Mouse (Mus musculus): ENCODE measurements around the gene Gm13694. TPM values are rescaled to one million over a fixed set of nuclear protein-coding genes. Genes with fewer than 3 reads are reported as not detected.
"Not testable (repeated sequence)": the region's sequence is repeated elsewhere in the genome, so short reads cannot be mapped to it uniquely, and the experiment has no call there.

Gm13694 gene
- polyA plus RNA-seq, 1 experiment from 2014 or later: not detected

DNA sequence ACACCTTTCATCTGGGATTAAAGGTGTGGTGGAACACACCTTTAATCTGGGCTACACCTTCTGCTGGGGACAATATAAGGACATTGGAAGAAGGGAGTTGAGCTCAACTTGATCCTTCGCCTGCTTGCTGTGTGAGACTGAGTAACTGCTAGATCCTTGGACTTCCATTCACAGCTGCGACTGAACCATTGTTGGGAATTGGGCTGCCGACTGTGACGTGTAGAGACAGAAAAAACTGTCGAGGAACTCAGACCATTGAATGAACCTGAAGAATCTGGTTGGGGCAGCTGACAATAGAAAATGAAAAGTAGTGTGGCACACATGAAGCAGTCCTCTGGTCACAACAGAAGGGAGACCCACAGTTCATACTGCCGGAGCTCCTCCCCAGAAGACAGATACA, 5.7 kb downstream of the Gm13694 start, which contains the start of gene Gm13697:
TSS of gene Gm13697 (plus strand) at position 301 of the 400 bp plus-strand sequence.
- not testable (repeated sequence) for H3K27ac ChIP-seq (ENCODE audit: low read depth, low read length); H3K4me3 ChIP-seq (ENCODE audit: low read depth, low read length); H3K27me3 ChIP-seq (ENCODE audit: control insufficient read depth, insufficient read depth, low read length); DNase-seq (ENCODE audit: low spot score); ATAC-seq (replicated peaks; ENCODE audit: low FRiP score); H3K36me3 ChIP-seq (ENCODE audit: control insufficient read depth, insufficient read depth, low read length); H3K9ac ChIP-seq (ENCODE audit: low read length); H3K9me3 ChIP-seq (ENCODE audit: control insufficient read depth, low read length); H3K4me1 ChIP-seq (replicated peaks; ENCODE audit: control insufficient read depth, insufficient read depth, low read length); H3K4me2 ChIP-seq (ENCODE audit: low read depth, low read length, severe bottlenecking)
- no CpG with 5 or more reads among the region's 6 CpGs for WGBS

GRCm38 (mm10) chr2:83990253-83990652, 11.5 kb downstream of the Gm13694 start, which contains the start of gene Gm13691:
TSS of gene Gm13691 (plus strand) at chr2:83990553.
- H3K4me3 ChIP-seq (ENCODE audit: low read depth, low read length); DNase-seq (ENCODE audit: low spot score); H3K36me3 ChIP-seq (ENCODE audit: control insufficient read depth, insufficient read depth, low read length); H3K4me1 ChIP-seq (replicated peaks; ENCODE audit: control insufficient read depth, insufficient read depth, low read length); ATAC-seq (replicated peaks; ENCODE audit: low FRiP score); H3K9me3 ChIP-seq (ENCODE audit: control insufficient read depth, low read length); H3K4me2 ChIP-seq (ENCODE audit: low read depth, low read length, severe bottlenecking); H3K27ac ChIP-seq (ENCODE audit: low read depth, low read length); H3K27me3 ChIP-seq (ENCODE audit: control insufficient read depth, insufficient read depth, low read length); H3K9ac ChIP-seq (ENCODE audit: low read length): not testable (repeated sequence)
- WGBS: no CpG with 5 or more reads among the region's 6 CpGs

- DNase-seq (ENCODE audit: low spot score); H3K4me1 ChIP-seq (replicated peaks; ENCODE audit: control insufficient read depth, insufficient read depth, low read length); ATAC-seq (replicated peaks; ENCODE audit: low FRiP score); H3K9ac ChIP-seq (ENCODE audit: low read length); H3K4me3 ChIP-seq (ENCODE audit: low read depth, low read length); H3K36me3 ChIP-seq (ENCODE audit: control insufficient read depth, insufficient read depth, low read length); H3K27ac ChIP-seq (ENCODE audit: low read depth, low read length); H3K27me3 ChIP-seq (ENCODE audit: control insufficient read depth, insufficient read depth, low read length); H3K9me3 ChIP-seq (ENCODE audit: control insufficient read depth, low read length); H3K4me2 ChIP-seq (ENCODE audit: low read depth, low read length, severe bottlenecking): not testable (repeated sequence)
- 64% methylated on average over 7 of the region's 9 CpGs for WGBS
These were observed 15.0 kb downstream of the Gm13694 start for GRCm38 (mm10) chr2:83993639-83994255.

DNA sequence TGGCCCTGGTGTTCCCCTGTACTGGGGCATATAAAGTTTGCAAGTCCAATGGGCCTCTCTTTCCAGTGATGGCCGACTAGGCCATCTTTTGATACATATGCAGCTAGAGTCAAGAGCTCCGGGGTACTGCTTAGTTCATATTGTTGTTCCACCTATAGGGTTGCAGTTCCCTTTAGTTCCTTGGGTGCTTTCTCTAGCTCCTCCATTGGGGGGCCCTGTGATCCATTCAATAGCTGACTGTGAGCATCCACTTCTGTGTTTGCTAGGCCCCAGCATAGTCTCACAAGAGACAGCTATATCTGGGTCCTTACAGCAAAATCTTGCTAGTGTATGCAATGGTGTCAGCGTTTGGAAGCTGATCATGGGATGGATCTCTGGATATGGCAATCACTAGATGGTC, 15.8 kb downstream of the Gm13694 start:
- not testable (repeated sequence) for H3K27ac ChIP-seq (ENCODE audit: low read depth, low read length); ATAC-seq (replicated peaks; ENCODE audit: low FRiP score); H3K27me3 ChIP-seq (ENCODE audit: control insufficient read depth, insufficient read depth, low read length); H3K4me1 ChIP-seq (replicated peaks; ENCODE audit: control insufficient read depth, insufficient read depth, low read length); H3K9me3 ChIP-seq (ENCODE audit: control insufficient read depth, low read length); H3K4me2 ChIP-seq (ENCODE audit: low read depth, low read length, severe bottlenecking); H3K36me3 ChIP-seq (ENCODE audit: control insufficient read depth, insufficient read depth, low read length); H3K9ac ChIP-seq (ENCODE audit: low read length); H3K4me3 ChIP-seq (ENCODE audit: low read depth, low read length); DNase-seq (ENCODE audit: low spot score)
- WGBS: no CpG with 5 or more reads among the region's 3 CpGs

- Histone ChIP-seq H3K27ac (ENCODE audit: low read depth, low read length) (no peak overlapping the region), H3K4me3 (ENCODE audit: low read depth, low read length) (no peak overlapping the region)
- WGBS: 88% methylated on average over 1 of the region's 1 CpGs
These were observed 30.2 kb downstream of the Gm13694 start for GRCm38 (mm10) chr2:84008913-84009312.

GRCm38 (mm10) chr2:84009818-84010217, 31.1 kb downstream of the Gm13694 start:
- H3K27me3 ChIP-seq (ENCODE audit: control insufficient read depth, insufficient read depth, low read length): no peaks in the 10 kb centered on the region
- ATAC-seq (replicated peaks; ENCODE audit: low FRiP score): no peak
- no peak overlapping the region for H3K4me3 ChIP-seq (ENCODE audit: low read depth, low read length)
- no peaks in the 10 kb centered on the region for H3K9me3 ChIP-seq (ENCODE audit: control insufficient read depth, low read length)
- H3K4me2 ChIP-seq (ENCODE audit: low read depth, low read length, severe bottlenecking): no peak overlapping the region
- H3K4me1 ChIP-seq (replicated peaks; ENCODE audit: control insufficient read depth, insufficient read depth, low read length): no peaks in the 10 kb centered on the region
- DNase-seq (ENCODE audit: low spot score): no peak
- H3K36me3 ChIP-seq (ENCODE audit: control insufficient read depth, insufficient read depth, low read length): no peaks in the 10 kb centered on the region
- H3K27ac ChIP-seq (ENCODE audit: low read depth, low read length): no peak overlapping the region
- no peak overlapping the region for H3K9ac ChIP-seq (ENCODE audit: low read length)
- WGBS: 86% methylated on average over 3 of the region's 3 CpGs

More at GRCm38 (mm10) chr2:84008913-84009312, 30.2 kb downstream of the Gm13694 start:
- no peaks in the 10 kb centered on the region for H3K4me1 ChIP-seq (replicated peaks; ENCODE audit: control insufficient read depth, insufficient read depth, low read length)
- no peak overlapping the region for H3K4me2 ChIP-seq (ENCODE audit: low read depth, low read length, severe bottlenecking)
- H3K9ac ChIP-seq (ENCODE audit: low read length): no peak overlapping the region
- DNase-seq (ENCODE audit: low spot score): no peak
- no peaks in the 10 kb centered on the region for H3K36me3 ChIP-seq (ENCODE audit: control insufficient read depth, insufficient read depth, low read length)
- no peaks in the 10 kb centered on the region for H3K27me3 ChIP-seq (ENCODE audit: control insufficient read depth, insufficient read depth, low read length)
- no peak for ATAC-seq (replicated peaks; ENCODE audit: low FRiP score)
- no peaks in the 10 kb centered on the region for H3K9me3 ChIP-seq (ENCODE audit: control insufficient read depth, low read length)

GRCm38 (mm10) chr2:84014572-84014971, 35.8 kb downstream of the Gm13694 start:
- WGBS: 78% methylated on average over 6 of the region's 6 CpGs
- no peaks in the 10 kb centered on the region for H3K27me3 ChIP-seq (ENCODE audit: control insufficient read depth, insufficient read depth, low read length)
- no peaks in the 10 kb centered on the region for H3K9me3 ChIP-seq (ENCODE audit: control insufficient read depth, low read length)
- DNase-seq (ENCODE audit: low spot score) (no peak), ATAC-seq (replicated peaks; ENCODE audit: low FRiP score) (no peak)
- H3K4me1 ChIP-seq (replicated peaks; ENCODE audit: control insufficient read depth, insufficient read depth, low read length): no peaks in the 10 kb centered on the region
- H3K27ac ChIP-seq (ENCODE audit: low read depth, low read length): no peak overlapping the region
- no peak overlapping the region for H3K9ac ChIP-seq (ENCODE audit: low read length)
- no peaks in the 10 kb centered on the region for H3K36me3 ChIP-seq (ENCODE audit: control insufficient read depth, insufficient read depth, low read length)
- no peak overlapping the region for H3K4me2 ChIP-seq (ENCODE audit: low read depth, low read length, severe bottlenecking)
- H3K4me3 ChIP-seq (ENCODE audit: low read depth, low read length): no peak overlapping the region

DNA sequence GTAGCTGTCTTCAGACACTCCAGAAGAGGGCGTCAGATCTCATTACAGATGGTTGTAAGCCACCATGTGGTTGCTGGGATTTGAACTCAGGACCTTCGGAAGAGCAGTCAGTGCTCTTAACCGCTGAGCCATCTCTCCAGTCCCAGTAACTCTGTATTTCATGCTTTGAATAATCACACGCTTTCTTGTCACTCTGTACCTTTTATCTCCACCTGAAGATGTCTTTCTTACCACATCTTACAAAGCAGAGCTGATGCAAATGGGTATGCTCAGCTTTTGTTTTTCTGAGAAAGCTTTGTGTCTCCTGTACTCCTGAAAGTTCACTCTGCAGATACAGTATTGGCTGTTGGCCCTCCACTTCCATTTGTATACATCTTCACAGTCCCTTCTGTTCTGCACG, 37.6 kb downstream of the Gm13694 start:
- H3K9ac ChIP-seq (ENCODE audit: low read length); H3K27ac ChIP-seq (ENCODE audit: low read depth, low read length); H3K4me3 ChIP-seq (ENCODE audit: low read depth, low read length); ATAC-seq (replicated peaks; ENCODE audit: low FRiP score); H3K4me2 ChIP-seq (ENCODE audit: low read depth, low read length, severe bottlenecking); DNase-seq (ENCODE audit: low spot score); H3K36me3 ChIP-seq (ENCODE audit: control insufficient read depth, insufficient read depth, low read length); H3K27me3 ChIP-seq (ENCODE audit: control insufficient read depth, insufficient read depth, low read length); H3K9me3 ChIP-seq (ENCODE audit: control insufficient read depth, low read length); H3K4me1 ChIP-seq (replicated peaks; ENCODE audit: control insufficient read depth, insufficient read depth, low read length): not testable (repeated sequence)
- WGBS: 86% methylated on average over 5 of the region's 5 CpGs

- WGBS: 82% methylated on average over 3 of the region's 3 CpGs
- H3K27ac ChIP-seq (ENCODE audit: low read depth, low read length): no peak overlapping the region
These were observed 39.6 kb downstream of the Gm13694 start for GRCm38 (mm10) chr2:84018330-84018729.

More at GRCm38 (mm10) chr2:84018330-84018729, 39.6 kb downstream of the Gm13694 start:
- no peak overlapping the region for H3K4me2 ChIP-seq (ENCODE audit: low read depth, low read length, severe bottlenecking)
- H3K9ac ChIP-seq (ENCODE audit: low read length): no peak overlapping the region
- H3K36me3 ChIP-seq (ENCODE audit: control insufficient read depth, insufficient read depth, low read length): no peaks in the 10 kb centered on the region
- ATAC-seq (replicated peaks; ENCODE audit: low FRiP score) (no peak), DNase-seq (ENCODE audit: low spot score) (no peak)
- no peaks in the 10 kb centered on the region for H3K4me1 ChIP-seq (replicated peaks; ENCODE audit: control insufficient read depth, insufficient read depth, low read length)
- H3K27me3 ChIP-seq (ENCODE audit: control insufficient read depth, insufficient read depth, low read length): no peaks in the 10 kb centered on the region
- H3K9me3 ChIP-seq (ENCODE audit: control insufficient read depth, low read length): no peaks in the 10 kb centered on the region
- H3K4me3 ChIP-seq (ENCODE audit: low read depth, low read length): no peak overlapping the region
